Mouse (Mus musculus) liver, embryonic 14.5 days (tissue): Measurements from ENCODE around the gene Rab43.

Experiments
- CTCF ChIP-seq: IDR thresholded peaks from 2 replicates; pipeline ENCODE4 v1.5.1; 2016; ENCODE audit warnings: antibody characterized with exemption, low read depth, control low read depth
- EP300 ChIP-seq: IDR thresholded peaks from 2 replicates; pipeline ENCODE4 v1.6.1; 2016; ENCODE audit warnings: antibody characterized with exemption, low read depth

GRCm38 (mm10) chr6:87739898-87740297 lies 72.1 kb downstream of the Rab43 start:
- TF ChIP-seq CTCF, result no peak
- TF ChIP-seq EP300, result no peak
